Mouse (Mus musculus) E14TG2a.4 (cell line): ENCODE measurements around the gene Tlr2.
"Not testable (repeated sequence)": the region's sequence is repeated elsewhere in the genome, so short reads cannot be mapped to it uniquely, and the experiment has no call there.

Experiments
- CTCF ChIP-seq: conservative IDR thresholded peaks from 2 replicates; pipeline ENCODE4 v1.5.1; 2014; ENCODE audit warnings: low read length
- POU5F1 ChIP-seq: IDR thresholded peaks from 2 replicates; pipeline ENCODE4 v1.6.1; 2014; ENCODE audit warnings: low read length, borderline replicate concordance

GRCm38 (mm10) chr3:83871962-83872361 is 30.4 kb upstream of the Tlr2 start:
- TF ChIP-seq CTCF, result not testable (repeated sequence)
- TF ChIP-seq POU5F1, result peak; percentile 60; the same call in 1 of the 2 replicates
